Mouse (Mus musculus) liver, embryonic 16.5 days (tissue): ENCODE measurements around the gene Gm10134. TPM values are rescaled to one million over a fixed set of nuclear protein-coding genes. Genes with fewer than 3 reads are reported as not detected.

Experiments
- ATAC-seq: fragments of 200-750 bp; cut with Nextera tagmentation; 2 replicates; pipeline ENCODE4 v1.8.0; 2017; ENCODE audit warnings: low read depth, mild to moderate bottlenecking, moderate number of reproducible peaks, moderate library complexity
- H3K27ac ChIP-seq: fragments of 300-500 bp; sonication (generic); 2 replicates; pipeline ENCODE4 v1.5.1; 2014; ENCODE audit warnings: mild to moderate bottlenecking, low read length
- H3K27me3 ChIP-seq: fragments of 300-500 bp; sonication (generic); 2 replicates; pipeline ENCODE4 v1.6.1; 2014; ENCODE audit warnings: low read depth, low read length, mixed read lengths; ENCODE audit not compliant: control insufficient read depth, insufficient read depth
- H3K36me3 ChIP-seq: fragments of 300-500 bp; sonication (generic); 2 replicates; pipeline ENCODE4 v1.6.1; 2014; ENCODE audit warnings: mild to moderate bottlenecking; ENCODE audit not compliant: control insufficient read depth, insufficient read depth
- H3K4me1 ChIP-seq: fragments of 300-500 bp; sonication (generic); 2 replicates; pipeline ENCODE4 v1.6.1; 2014; ENCODE audit warnings: low read depth, low read length, mixed read lengths; ENCODE audit not compliant: control insufficient read depth
- H3K4me2 ChIP-seq: fragments of 300-500 bp; sonication (generic); 2 replicates; pipeline ENCODE4 v1.6.1; 2014; ENCODE audit warnings: low read depth, low read length, mixed read lengths
- H3K4me3 ChIP-seq: fragments of 300-500 bp; sonication (generic); 2 replicates; pipeline ENCODE4 v1.5.1; 2014; ENCODE audit warnings: low read depth, mild to moderate bottlenecking, low read length
- H3K9ac ChIP-seq: fragments of 300-500 bp; sonication (generic); 2 replicates; pipeline ENCODE4 v1.6.1; 2014; ENCODE audit warnings: low read depth, low read length
- H3K9me3 ChIP-seq: fragments of 300-500 bp; sonication (generic); replicated peaks from 2 replicates; pipeline ENCODE4 v1.6.1; 2016; ENCODE audit warnings: low read length; ENCODE audit not compliant: control insufficient read depth
- WGBS: fragments of 180-500 bp; shearing (Covaris S2); extraction: QIAGEN DNeasy Blood & Tissue Kit; methylation state at CpG from one replicate; pipeline ENCODE4 v1.1.7; 2014; ENCODE audit not compliant: insufficient replicate concordance; 5-methylcytosine and 5-hydroxymethylcytosine counted together
- polyA plus RNA-seq: library from polyadenylated mRNA; unstranded; fragments of >200 nt; fragmentation: Nextera tagmentation; extraction: Ambion mirVana; gene quantifications from 2 replicates; pipeline ENCODE4 v1.2.1, GENCODE M21; 2015

The Gm10134 gene
- polyA plus RNA-seq, 1 experiment from 2014 or later = 1.1 TPM

DNA sequence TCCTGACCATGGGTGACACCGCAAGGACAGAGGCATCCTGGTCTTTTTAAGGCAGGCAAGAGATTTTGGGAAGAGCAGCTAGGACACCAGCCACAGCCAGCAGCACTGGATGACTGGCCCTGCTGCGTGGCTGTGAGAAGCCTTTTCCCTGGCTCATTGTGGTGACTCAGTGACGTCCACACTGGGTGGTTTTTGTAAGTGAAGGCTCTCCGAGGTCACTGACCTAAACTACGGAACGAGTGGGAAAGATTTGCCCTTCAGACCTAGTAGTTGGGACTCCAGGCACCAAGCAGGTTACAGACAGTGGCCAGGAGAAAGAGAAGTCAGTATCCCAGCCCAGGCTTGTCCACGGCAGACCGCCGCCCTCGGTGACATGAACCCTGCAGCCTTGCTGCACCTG lies 18.5 kb downstream of the Gm10134 start:
- H3K9me3 ChIP-seq = no peaks in the 10 kb centered on the region
- no peak overlapping the region for H3K4me2 ChIP-seq
- no peak overlapping the region for H3K4me3 ChIP-seq
- 62% methylated on average over 10 of the region's 10 CpGs for WGBS
- H3K27ac ChIP-seq = no peak overlapping the region
- no peaks in the 10 kb centered on the region for H3K27me3 ChIP-seq
- no peak for ATAC-seq
- peaks cover 3% of the 10 kb centered on the region for H3K4me1 ChIP-seq
- H3K36me3 ChIP-seq = no peaks in the 10 kb centered on the region
- H3K9ac ChIP-seq = no peak overlapping the region

GRCm38 (mm10) chr2:28525219-28525942 lies 19.5 kb downstream of the Gm10134 start:
- H3K9me3 ChIP-seq = no peaks in the 10 kb centered on the region
- peak; percentile 59 for ATAC-seq
- peaks cover 3% of the 10 kb centered on the region for H3K4me1 ChIP-seq
- WGBS = 24% methylated on average over 11 of the region's 11 CpGs
- no peaks in the 10 kb centered on the region for H3K27me3 ChIP-seq
- H3K36me3 ChIP-seq = no peaks in the 10 kb centered on the region
- H3K9ac ChIP-seq = no peak overlapping the region
- H3K4me2 ChIP-seq = no peak overlapping the region
- no peak overlapping the region for H3K27ac ChIP-seq
- no peak overlapping the region for H3K4me3 ChIP-seq

DNA sequence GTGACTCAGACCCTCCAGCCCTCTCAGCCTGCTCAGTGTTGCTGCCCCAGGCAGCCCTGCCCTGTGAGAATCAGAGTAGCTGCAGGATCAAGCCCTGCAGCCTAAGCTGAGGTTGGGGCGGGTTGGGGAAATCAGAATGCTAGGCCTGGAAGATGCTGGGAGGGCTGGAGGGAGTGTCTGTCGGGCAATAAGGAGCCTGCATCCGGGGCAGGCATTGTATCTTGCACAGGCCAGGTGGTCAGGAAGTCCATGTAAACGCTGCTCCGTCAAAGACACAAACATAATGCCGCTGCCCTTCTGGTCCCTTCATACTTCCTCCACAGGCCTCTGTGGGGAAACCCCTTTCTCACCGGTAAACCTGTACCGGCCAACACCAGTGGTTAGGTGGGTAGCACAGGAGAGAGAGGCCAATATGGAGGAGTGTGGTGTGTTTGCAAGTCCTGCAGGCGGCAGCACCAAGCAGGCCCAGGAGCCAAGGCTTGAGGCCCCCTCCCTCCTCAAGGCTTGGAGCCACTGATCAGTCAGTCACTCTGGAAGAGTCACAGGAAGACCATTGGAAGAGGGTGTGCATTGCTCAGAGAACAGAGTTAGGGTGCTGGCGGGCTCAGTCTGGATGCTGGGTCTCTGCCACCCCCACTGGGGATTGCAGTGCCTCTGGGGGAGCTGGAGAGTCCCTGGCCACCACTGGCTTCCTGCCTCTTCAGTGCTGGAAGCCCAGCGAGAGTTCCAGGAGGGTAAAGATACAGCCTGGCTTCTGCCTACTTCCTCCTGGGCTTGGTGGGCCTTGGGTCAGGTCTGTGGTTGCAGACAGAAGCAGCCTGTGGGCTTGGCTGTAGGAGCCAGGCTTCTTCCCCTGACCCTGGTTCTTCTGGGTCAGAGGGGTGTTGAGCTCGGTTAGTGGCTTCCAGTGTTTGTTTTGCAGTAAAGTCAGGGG lies 20.3 kb downstream of the Gm10134 start:
- H3K36me3 ChIP-seq = no peaks in the 10 kb centered on the region
- no peak for ATAC-seq
- H3K27me3 ChIP-seq = no peaks in the 10 kb centered on the region
- H3K27ac ChIP-seq = no peak overlapping the region
- no peak overlapping the region for H3K4me2 ChIP-seq
- WGBS = 18% methylated on average over 12 of the region's 12 CpGs
- H3K4me3 ChIP-seq = no peak overlapping the region
- no peak overlapping the region for H3K9ac ChIP-seq
- H3K9me3 ChIP-seq = no peaks in the 10 kb centered on the region
- peaks cover 3% of the 10 kb centered on the region for H3K4me1 ChIP-seq

GRCm38 (mm10) chr2:28527436-28528353 lies 21.8 kb downstream of the Gm10134 start:
- Histone ChIP-seq H3K27ac (no peak overlapping the region), H3K4me3 (no peak overlapping the region), H3K4me2 (no peak overlapping the region), H3K4me1 (peaks cover 3% of the 10 kb centered on the region), H3K9ac (no peak overlapping the region), H3K9me3 (no peaks in the 10 kb centered on the region), H3K36me3 (no peaks in the 10 kb centered on the region), H3K27me3 (no peaks in the 10 kb centered on the region)
- no peak for ATAC-seq
- WGBS = 78% methylated on average over 20 of the region's 20 CpGs

GRCm38 (mm10) chr2:28528354-28528730 lies 22.4 kb downstream of the Gm10134 start:
- H3K27me3 ChIP-seq = no peaks in the 10 kb centered on the region
- no peak overlapping the region for H3K4me2 ChIP-seq
- peaks cover 7% of the 10 kb centered on the region for H3K4me1 ChIP-seq
- H3K36me3 ChIP-seq = no peaks in the 10 kb centered on the region
- H3K27ac ChIP-seq = no peak overlapping the region
- no peak overlapping the region for H3K4me3 ChIP-seq
- no peak for ATAC-seq
- H3K9me3 ChIP-seq = no peaks in the 10 kb centered on the region
- WGBS = 64% methylated on average over 7 of the region's 7 CpGs
- no peak overlapping the region for H3K9ac ChIP-seq

DNA sequence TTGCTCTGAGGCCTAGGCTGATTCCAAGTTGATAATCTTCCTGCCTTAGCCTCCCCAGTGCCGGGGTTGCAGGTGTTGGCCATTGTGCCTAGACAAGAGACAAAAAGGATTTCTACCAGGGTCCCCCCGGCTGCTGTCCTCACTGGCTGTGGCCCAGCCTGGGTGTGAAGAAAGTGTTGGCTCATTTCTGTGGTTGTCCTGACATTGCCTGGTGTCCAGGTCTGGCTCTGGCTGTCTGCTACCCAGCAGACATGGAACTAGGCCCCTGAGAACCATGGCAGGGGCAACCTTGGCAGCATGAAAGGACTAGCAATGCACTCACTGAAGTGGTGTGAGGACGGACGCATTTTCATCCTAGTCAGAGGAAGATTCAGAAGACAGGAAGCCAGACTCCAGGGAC lies 24.0 kb downstream of the Gm10134 start:
- no peak for ATAC-seq
- Histone ChIP-seq H3K4me1 (peaks cover 7% of the 10 kb centered on the region), H3K27me3 (peaks cover 3% of the 10 kb centered on the region; the same call in 1 of the 2 replicates), H3K9me3 (no peaks in the 10 kb centered on the region), H3K4me2 (no peak overlapping the region), H3K27ac (no peak overlapping the region), H3K9ac (no peak overlapping the region), H3K36me3 (no peaks in the 10 kb centered on the region), H3K4me3 (no peak overlapping the region)
- WGBS = 68% methylated on average over 4 of the region's 4 CpGs

DNA sequence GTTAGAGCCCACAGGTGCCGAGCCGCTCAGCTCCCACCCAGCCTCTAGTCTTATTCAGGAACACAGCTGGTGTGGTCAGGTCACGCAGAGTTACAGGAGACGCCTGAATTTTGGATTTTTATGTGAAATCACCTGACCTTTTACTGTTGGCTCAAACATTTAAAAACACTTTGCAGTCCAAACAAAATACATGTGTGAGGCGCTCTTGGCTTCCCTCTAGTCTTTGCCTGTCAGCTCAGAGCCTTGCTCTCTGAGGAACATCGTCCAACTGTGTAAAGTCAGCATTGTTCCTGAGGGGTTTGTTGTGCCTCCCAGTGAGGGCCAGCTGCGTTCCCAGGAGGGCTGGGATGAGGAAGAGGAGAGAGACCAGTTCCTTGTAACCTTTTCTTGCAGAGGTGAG lies 24.4 kb downstream of the Gm10134 start:
- H3K4me1 ChIP-seq = peaks cover 7% of the 10 kb centered on the region
- H3K9ac ChIP-seq = no peak overlapping the region
- H3K27me3 ChIP-seq = peaks cover 3% of the 10 kb centered on the region; the same call in 1 of the 2 replicates
- no peak overlapping the region for H3K27ac ChIP-seq
- H3K9me3 ChIP-seq = no peaks in the 10 kb centered on the region
- H3K4me2 ChIP-seq = no peak overlapping the region
- no peak for ATAC-seq
- 67% methylated on average over 7 of the region's 7 CpGs for WGBS
- H3K36me3 ChIP-seq = no peaks in the 10 kb centered on the region
- no peak overlapping the region for H3K4me3 ChIP-seq

DNA sequence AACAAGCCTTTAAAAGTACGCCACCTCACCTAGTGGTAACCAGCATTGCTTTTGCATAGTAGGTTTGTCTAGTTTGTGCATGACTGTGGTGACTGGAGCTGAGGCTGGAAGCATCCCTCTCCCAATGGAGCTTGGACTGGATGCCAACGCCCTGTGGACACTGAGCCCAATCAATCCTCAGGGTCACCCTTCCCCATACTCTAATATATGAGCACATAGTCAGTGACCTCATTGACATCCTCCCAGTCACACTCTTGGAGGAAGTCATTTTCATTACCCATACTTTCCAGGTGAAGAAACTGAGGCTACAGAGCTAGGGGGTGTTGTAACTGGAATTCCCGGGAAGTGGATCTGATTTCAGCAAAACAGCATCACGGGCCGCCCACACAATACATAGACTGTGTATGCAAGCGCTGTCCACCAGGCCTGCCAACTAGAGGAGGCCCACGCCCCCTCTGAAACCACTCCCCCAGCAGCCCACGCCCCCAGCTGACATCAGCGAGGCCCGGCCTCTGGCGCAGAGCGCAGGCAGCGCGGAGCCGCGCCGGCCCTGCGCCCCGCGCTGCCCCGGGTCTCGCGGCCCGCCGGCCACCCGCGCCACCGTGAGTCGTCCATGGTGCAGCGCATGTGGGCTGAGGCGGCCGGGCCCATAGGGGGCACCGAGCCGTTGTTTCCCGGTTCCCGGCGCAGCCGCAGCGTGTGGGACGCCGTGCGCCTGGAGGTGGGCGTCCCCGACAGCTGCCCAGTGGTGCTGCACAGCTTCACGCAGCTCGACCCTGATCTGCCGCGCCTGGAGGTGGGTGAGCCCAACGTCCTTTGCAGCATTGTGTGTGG lies 27.3 kb downstream of the Gm10134 start:
- ATAC-seq = peak; percentile 92
- no peak overlapping the region for H3K27ac ChIP-seq
- peaks cover 3% of the 10 kb centered on the region for H3K27me3 ChIP-seq
- peak overlapping the region; percentile 67 for H3K4me2 ChIP-seq
- H3K4me3 ChIP-seq = peak overlapping the region; percentile 62
- H3K9ac ChIP-seq = peak overlapping the region; percentile 53
- WGBS = 2% methylated on average over 49 of the region's 49 CpGs
- H3K9me3 ChIP-seq = no peaks in the 10 kb centered on the region
- peaks cover 4% of the 10 kb centered on the region for H3K4me1 ChIP-seq
- H3K36me3 ChIP-seq = no peaks in the 10 kb centered on the region
